Mouse (Mus musculus) splenic B cell, adult 2 months (primary cell): ENCODE results near the gene Krcc1.
"Not testable (repeated sequence)": the region's sequence is repeated elsewhere in the genome, so short reads cannot be mapped to it uniquely, and the experiment has no call there.

Experiments used
- DNase-seq: peaks from one replicate; pipeline ENCODE4 v3.0.0-alpha.2; 2011; ENCODE audit warnings: low read depth, low spot score
- H3K27me3 ChIP-seq: 2 replicates; pipeline ENCODE4 v1.6.1; 2012; ENCODE audit warnings: mild to moderate bottlenecking, low read length, moderate library complexity, mixed read lengths; ENCODE audit not compliant: control insufficient read depth, poor library complexity, insufficient read depth, severe bottlenecking
- H3K36me3 ChIP-seq: 2 replicates; pipeline ENCODE4 v1.6.1; 2012; ENCODE audit warnings: mild to moderate bottlenecking, low read length, moderate library complexity, mixed read lengths; ENCODE audit not compliant: control insufficient read depth, poor library complexity, insufficient read depth, severe bottlenecking

The Krcc1 gene

DNA sequence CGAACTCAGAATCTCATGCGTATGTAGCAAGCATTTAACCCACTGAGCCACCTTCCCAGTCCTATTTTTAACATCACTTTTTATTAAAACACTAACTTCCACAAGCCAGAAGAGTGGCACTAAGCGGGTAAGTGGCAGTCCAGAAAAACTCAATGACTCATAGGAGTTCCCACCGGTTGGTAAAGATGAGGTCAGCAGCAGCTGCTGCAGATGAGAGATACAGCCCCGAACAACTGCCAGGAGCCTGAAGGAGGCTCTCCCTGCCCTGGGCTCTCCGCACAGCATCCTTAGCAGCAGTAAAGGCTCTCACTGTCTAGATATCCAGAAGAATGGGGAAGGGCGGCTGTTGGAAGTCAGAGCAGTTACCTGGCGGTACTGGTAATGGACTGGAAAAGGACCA is 20.5 kb upstream of the Krcc1 start:
- no peaks in the 10 kb centered on the region for H3K27me3 ChIP-seq
- no peaks in the 10 kb centered on the region for H3K36me3 ChIP-seq

DNA sequence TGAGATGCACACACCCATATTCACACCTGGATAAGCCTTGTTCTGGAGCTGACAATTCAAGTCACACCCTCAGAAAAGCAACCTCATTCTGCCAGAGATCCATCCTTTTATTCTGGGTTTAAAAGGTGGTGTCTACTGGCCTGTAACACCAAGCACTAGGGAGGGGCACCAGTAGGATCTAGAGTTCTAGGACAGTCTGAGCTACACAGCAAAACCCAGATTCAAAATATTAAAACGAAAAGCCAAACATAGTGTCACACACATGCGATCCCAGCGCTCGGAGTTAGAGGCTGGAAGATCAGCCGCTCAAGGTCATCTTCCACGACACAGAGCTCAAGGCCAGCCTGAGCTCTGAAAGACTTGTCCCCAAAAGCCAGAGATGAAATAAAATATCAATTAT is 17.0 kb upstream of the Krcc1 start:
- no peaks in the 10 kb centered on the region for H3K36me3 ChIP-seq
- no peaks in the 10 kb centered on the region for H3K27me3 ChIP-seq

More for the DNA sequence above, 20.5 kb upstream of the Krcc1 start:
- no peak for DNase-seq

DNA sequence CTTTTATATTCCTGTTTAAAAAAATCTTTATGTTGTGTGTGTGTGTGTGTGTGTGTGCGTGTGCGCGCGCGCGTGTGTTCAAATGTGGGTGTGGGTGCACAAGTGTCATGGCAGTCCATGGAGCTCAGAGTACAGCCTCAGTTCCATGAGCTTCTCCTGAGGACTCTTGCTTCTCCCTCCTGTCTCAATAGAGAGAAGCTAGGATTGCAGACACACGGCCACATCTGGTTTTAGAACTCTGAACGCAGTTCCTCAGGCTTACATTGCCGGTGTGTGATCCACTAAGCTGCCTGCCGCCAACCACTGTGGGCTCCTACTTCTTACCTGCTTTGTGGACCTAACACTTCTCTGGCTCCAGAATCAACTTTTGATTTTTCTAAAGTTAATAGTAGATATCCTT is 15.3 kb upstream of the Krcc1 start:
- no peaks in the 10 kb centered on the region for H3K27me3 ChIP-seq
- DNase-seq: no peak
- H3K36me3 ChIP-seq: no peaks in the 10 kb centered on the region

More for the DNA sequence above, 17.0 kb upstream of the Krcc1 start:
- no peak for DNase-seq

DNA sequence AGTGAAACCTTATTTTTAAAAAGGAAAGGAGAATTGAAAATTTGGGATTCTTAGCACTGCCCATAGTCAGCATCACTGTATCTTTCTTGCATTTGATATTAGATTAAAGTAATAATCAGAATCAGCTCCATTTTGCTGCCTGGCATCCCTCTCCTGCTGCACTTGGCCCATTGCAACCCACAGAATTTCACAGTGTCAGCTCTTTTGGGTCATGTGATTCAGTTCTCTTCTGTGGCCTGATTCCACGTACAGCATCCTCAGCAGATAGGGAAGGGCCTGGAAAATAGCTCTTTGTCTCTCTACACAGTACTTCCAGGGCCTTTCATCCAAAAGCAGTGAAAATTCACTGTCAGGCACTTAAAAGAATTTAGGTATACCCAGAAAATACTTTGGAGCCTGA is 14.1 kb upstream of the Krcc1 start:
- Histone ChIP-seq H3K27me3 (no peaks in the 10 kb centered on the region), H3K36me3 (no peaks in the 10 kb centered on the region)
- no peak for DNase-seq

DNA sequence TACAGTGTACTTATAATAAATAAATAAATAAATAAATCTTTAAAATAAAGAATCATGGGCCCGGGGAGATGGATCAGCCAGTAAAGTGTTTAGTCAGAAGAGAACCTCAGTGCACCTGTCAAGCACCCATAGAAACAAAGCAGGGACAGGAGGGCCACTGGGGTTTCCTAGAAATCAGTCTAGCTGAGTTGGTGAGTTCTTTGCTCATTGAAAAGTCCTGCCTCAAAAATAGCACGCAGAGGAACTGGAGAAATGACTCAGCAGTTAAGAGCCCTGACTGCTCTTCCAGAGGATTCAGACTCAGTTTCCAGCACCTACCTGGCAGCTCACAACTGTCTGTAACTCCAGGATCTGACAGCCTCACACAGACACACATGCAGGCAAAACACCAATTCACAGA is 12.9 kb upstream of the Krcc1 start:
- no peak for DNase-seq
- Histone ChIP-seq H3K36me3 (no peaks in the 10 kb centered on the region), H3K27me3 (no peaks in the 10 kb centered on the region)

DNA sequence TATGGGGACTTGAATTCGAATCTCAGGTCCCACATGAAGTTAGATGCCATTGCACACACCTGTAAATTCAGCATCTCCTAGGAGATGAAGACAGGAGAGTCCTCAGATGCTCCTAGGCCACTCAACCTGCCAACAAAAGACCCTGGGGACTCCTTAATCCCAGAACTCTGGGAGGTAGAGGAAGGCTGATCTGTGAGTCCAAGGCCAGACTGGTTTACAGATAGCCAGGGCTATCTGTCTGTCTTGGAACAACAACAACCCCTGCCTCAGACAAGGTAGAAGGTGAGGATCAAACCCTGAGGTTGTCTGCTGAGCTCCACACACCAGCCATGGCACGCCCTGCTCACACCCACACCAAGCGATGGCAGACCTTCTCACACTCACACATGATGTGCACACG is 12.3 kb upstream of the Krcc1 start:
- no peak for DNase-seq
- H3K36me3 ChIP-seq: no peaks in the 10 kb centered on the region

DNA sequence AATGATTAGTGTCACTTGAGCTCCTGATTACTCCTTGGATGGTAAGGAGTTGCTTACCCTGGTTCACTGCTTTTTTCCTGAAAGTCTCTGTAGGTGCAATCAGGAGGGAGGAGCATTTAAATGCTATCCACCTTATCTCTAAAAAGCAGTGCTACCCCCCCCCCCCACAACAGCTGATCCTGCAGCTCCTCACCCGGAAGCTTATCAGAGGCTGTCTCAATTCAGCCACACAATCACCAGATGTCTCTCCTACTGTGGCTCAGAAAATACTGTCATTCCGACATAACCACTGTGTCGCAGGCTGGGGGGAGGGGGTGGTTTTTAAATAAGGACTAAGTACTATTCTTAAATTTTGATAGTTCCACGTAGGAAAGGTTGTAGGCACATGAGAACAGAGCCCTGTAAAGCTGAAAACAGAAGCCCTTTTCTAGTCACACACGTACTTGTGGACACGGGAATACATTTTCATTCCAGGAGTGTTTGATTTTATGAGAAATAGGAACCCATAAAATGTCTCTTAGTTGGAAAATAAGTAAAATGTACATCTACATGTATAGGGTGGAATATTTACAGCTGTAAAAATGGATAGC is 11.3 kb upstream of the Krcc1 start:
- DNase-seq: no peak
- H3K27me3 ChIP-seq: no peaks in the 10 kb centered on the region
- no peaks in the 10 kb centered on the region for H3K36me3 ChIP-seq

More for the DNA sequence above, 12.3 kb upstream of the Krcc1 start:
- H3K27me3 ChIP-seq: no peaks in the 10 kb centered on the region

DNA sequence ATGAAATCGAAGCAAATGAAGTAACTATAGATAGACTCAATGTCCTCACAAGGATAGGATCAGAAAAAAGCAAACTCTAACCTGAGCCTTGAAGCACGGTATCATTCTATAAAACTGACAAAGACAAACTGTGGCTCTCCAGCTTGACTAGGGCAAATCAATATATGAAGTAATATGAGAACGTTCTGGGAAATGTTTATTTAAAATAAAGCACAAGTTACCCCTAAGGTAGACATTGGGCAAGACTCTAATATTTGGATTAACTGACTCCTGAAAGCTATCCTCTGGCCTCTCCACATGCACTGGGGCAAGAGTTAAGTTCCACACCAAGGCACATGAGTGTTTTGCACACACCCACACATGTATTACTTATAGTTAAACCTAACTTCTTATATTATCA is 10.4 kb upstream of the Krcc1 start:
- Histone ChIP-seq H3K27me3 (no peaks in the 10 kb centered on the region), H3K36me3 (no peaks in the 10 kb centered on the region)
- no peak for DNase-seq

DNA sequence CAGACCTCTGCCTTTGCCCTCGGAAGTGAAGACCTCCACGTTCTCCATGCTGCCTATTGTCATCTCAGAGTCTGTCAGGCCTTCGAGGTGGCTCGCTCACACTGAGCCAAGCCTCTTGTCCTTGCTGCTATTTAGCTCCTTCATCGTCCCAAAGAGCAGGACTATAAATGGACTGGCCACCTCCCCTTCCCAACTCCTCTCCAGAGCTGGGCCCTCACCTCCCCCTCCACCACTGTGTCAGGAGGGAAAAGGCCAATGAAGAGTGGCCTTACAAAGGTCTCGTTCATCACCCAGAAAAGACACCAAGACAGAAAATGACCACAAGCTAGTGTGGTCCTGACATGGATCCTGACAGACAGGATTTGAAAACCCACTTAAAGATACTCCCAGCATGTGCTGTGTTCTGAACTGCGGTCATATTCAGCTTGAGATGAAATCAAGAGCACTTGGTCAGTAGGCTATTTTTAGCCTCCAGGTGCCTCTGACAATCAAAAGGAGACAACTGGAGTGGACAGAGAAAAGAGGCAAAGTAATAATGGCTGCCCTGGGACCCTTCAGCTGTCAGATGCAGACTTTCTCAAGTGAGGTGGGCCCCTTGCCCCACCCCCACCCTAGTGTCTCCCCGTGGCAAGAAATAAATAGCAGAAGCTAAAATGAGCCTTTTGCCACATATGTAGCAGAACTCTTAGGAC is 9.2 kb upstream of the Krcc1 start:
- H3K36me3 ChIP-seq: no peaks in the 10 kb centered on the region
- DNase-seq: no peak
- H3K27me3 ChIP-seq: no peaks in the 10 kb centered on the region

DNA sequence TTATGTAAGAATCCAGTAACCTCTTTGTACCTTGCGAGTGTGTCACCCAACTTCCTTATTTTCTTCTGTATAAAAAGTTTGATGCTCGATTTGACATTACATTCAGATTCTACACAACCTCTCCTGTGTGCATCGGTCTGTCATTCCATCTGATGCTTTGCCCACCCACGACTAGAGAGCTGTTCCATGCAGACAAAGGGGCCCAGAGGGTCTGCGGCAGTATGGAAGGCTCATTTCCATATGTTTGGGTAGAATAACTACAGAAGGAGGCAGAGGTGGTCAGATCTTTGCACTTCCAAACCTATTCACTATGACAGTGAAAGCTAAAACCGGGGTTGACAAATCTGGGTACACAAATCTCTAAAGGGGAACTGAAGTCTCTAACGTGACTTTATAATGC is 3.9 kb upstream of the Krcc1 start:
- not testable (repeated sequence) for H3K36me3 ChIP-seq, DNase-seq, H3K27me3 ChIP-seq

DNA sequence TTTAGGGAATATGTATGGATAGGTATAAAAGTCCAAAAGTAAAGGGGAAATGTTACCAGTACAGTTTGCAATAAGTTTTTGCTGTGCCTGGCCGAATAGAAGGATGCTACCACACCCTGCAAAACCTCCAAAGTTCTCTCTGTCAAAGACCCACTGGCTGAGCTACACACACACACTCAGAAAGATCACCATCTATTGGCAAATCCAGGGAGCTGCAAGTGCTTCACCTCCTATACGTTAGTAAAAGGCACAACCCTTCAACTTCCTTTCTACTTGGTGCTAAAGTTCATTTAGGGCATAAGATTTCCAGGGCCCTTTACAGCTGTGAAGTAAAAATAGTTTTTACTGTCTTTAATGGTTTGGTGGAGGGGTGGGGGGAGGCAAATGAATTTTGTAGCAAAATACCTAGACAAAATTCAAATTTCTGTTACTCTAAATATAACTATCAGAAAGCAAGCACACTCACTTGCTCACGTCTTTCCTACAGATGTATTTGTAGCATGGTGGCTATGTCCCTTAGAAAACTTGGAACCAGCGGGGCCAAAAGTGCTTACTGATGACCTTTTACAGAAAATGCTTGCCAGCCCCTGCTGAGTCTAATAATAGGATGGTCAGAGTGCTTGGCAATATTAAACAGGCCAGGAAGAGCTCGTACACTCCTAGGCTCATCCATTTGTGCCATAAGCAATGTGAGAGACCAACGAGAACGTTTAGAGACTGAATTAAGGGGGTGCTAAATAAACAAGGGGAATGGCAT is 2.4 kb upstream of the Krcc1 start:
- peak; percentile 41 for DNase-seq
- Histone ChIP-seq H3K36me3 (no peaks in the 10 kb centered on the region), H3K27me3 (no peaks in the 10 kb centered on the region)

DNA sequence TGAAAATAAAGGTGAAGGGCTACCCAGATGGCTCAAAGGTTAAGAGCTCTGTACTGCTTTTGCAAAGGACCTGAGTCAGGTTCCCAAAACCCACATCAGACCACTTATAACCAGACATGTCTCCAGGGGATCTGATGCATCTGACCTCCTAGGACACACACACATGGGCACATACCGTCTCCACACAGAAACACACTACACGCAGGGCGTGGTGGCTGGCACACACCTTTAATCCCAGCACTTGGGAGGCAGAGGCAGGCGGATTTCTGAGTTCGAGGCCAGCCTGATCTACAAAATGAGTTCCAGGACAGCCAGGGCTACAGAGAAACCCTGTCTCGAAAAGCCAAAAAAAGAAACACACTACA is 1.8 kb upstream of the Krcc1 start:
- H3K27me3 ChIP-seq, H3K36me3 ChIP-seq, DNase-seq: not testable (repeated sequence)

DNA sequence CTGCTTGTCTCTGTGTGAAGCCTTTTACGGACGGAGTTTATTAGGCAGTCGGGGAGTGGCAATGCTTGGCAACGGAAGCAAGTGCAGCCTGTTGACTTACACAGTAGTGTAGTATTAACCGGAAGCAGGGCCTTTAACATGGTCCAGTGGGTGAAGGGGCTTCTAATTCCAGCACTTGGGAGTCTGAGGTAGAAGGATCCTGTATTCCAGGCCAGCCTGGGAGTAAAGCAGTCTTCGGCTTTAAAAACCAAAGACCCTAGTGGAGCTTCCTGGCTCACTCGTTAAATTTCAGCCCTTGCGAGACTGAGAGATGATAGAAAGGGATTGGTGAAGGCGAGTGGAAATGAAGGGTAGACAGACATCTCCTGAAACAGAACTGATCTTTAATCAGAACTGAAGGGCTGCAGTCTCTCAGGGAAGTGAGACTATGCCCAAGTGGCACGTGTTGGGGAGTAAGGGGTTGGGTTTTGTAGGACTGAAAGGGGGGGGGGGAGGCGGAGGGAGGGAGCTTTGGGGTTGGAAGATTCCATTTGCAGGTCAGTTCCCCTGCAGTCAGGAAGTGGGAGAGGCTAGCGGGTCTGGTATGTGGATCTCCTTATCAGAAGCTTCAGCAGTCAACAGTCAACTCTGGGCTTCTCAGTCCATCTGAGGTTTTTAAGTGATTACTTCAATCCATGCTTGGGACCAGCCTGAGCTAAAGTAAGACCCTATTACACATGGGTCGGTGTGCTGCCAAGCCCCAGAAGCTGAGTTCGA is 998 bp upstream of the Krcc1 start:
- DNase-seq: peak; percentile 55
- Histone ChIP-seq H3K36me3 (no peaks in the 10 kb centered on the region), H3K27me3 (no peaks in the 10 kb centered on the region)

DNA sequence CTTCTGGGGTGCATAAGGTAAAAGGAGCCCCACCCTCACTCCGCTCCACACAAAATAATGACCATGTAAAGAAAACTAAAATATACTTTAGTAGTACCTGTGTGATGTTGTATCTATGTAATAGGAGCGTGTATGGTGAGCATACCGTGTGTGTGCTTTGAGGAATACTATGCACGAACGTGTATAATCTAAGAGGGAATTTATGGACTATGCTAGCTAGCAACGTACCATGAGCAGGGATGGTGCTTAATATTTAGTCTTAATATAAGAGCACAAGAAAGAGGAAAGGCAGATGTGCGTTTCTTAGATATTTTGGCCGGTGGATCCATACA is 454 bp upstream of the Krcc1 start:
- no peak for DNase-seq

DNA sequence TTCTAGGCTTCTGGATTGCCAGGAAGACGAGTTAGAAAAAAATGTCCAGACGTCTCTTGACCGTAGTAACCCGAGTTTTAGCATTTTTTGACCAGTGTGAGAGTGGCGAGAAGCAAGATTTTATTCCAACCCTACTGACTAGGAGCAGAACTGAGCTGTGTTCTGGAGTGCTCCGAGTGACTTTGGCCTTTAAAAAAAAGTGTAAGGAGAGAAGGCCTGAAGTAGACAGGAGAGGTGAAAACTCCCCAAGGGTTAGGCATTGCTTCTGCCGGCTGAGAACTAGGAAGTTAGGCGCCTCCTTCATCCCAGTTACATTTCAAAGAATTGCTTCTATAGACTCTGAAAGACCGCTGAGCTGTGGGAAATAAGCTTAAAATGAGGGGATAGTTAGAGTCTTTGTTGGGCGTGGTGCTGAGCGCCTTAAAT is 852 bp downstream of the Krcc1 start:
- no peak for DNase-seq
- Histone ChIP-seq H3K27me3 (no peaks in the 10 kb centered on the region), H3K36me3 (no peaks in the 10 kb centered on the region)

More for the DNA sequence above, 454 bp upstream of the Krcc1 start:
- Histone ChIP-seq H3K36me3 (no peaks in the 10 kb centered on the region), H3K27me3 (no peaks in the 10 kb centered on the region)
